In genomic region chr9:107542352-107542686, GRCm38 (mm10) we compare ENCODE assay signal across 7 mouse cellular contexts. TPM values are rescaled to one million over a fixed set of nuclear protein-coding genes. Genes with fewer than 3 reads are reported as not detected.
DNase-seq lines count a peak whose midpoint lies in the region; ATAC-seq and TF ChIP-seq lines count a peak whose summit lies in the region.

No protein-coding gene starts in this region.

- H3K4me2 ChIP-seq in forebrain, embryonic 13.5 days: peak overlapping the region; percentile 92
- peak overlapping the region; percentile 93 for H3K4me2 ChIP-seq in liver, embryonic 15.5 days

- no peak for TF ChIP-seq POLR2A in testis, adult 2 months (IDR thresholded peaks at IDR 0.05; ENCODE audit: control insufficient read depth, low read depth, low read length)

- WGBS in forebrain, embryonic 13.5 days: 2% methylated on average over 11 of the region's 11 CpGs
- under 1% methylated on average over 11 of the region's 11 CpGs for WGBS in liver, embryonic 15.5 days (ENCODE audit: insufficient replicate concordance)

- peaks cover 19% of the 10 kb centered on the region for H3K4me1 ChIP-seq in testis, adult 2 months (ENCODE audit: control insufficient read depth, insufficient read depth, low read length)
- H3K4me1 ChIP-seq in forebrain, embryonic 13.5 days: peaks cover 46% of the 10 kb centered on the region
- peaks cover 51% of the 10 kb centered on the region for H3K4me1 ChIP-seq in liver, embryonic 15.5 days (replicated peaks)

- DNase-seq in testis, postnatal 14 days (ENCODE audit: low spot score): no peak
- no peak for DNase-seq in right cerebral cortex, postnatal 36 days (ENCODE audit: low spot score in 2 of 2)
- DNase-seq in spleen, postnatal 10 days (ENCODE audit: low spot score in 2 of 2): no peak
- no peak for DNase-seq in kidney, postnatal 36 days

- ATAC-seq in forebrain, embryonic 13.5 days: peak; percentile 26
- ATAC-seq in liver, embryonic 15.5 days (ENCODE audit: insufficient read depth): peak; percentile 14; the same call in 1 of the 2 replicates

- H3K4me3 ChIP-seq in testis, adult 2 months (ENCODE audit: control insufficient read depth, low read depth, low read length): peak overlapping the region; percentile 92
- H3K4me3 ChIP-seq in forebrain, embryonic 13.5 days: peak overlapping the region; percentile 59
- peak overlapping the region; percentile 81 for H3K4me3 ChIP-seq in liver, embryonic 15.5 days (replicated peaks)

- H3K27ac ChIP-seq in testis, adult 2 months (ENCODE audit: control insufficient read depth, insufficient read depth, low read depth, low read length): peak overlapping the region; percentile 64
- no peak overlapping the region; the same call in 1 of the 2 replicates for H3K27ac ChIP-seq in forebrain, embryonic 13.5 days
- H3K27ac ChIP-seq in liver, embryonic 15.5 days (replicated peaks): peak overlapping the region; percentile 86

- no peaks in the 10 kb centered on the region for H3K27me3 ChIP-seq in testis, adult 2 months (ENCODE audit: control insufficient read depth, insufficient read depth, low read length)
- no peaks in the 10 kb centered on the region for H3K27me3 ChIP-seq in forebrain, embryonic 13.5 days
- no peaks in the 10 kb centered on the region; the same call in 1 of the 2 replicates for H3K27me3 ChIP-seq in liver, embryonic 15.5 days

- no peak for TF ChIP-seq CTCF in testis, adult 2 months (IDR thresholded peaks at IDR 0.05; ENCODE audit: control insufficient read depth, insufficient read depth, insufficient replicate concordance, low read depth, low read length)

- peak overlapping the region; percentile 77 for H3K9ac ChIP-seq in forebrain, embryonic 13.5 days
- peak overlapping the region; percentile 65 for H3K9ac ChIP-seq in liver, embryonic 15.5 days

- H3K36me3 ChIP-seq in testis, adult 2 months (ENCODE audit: control insufficient read depth, insufficient read depth, low read length): no peaks in the 10 kb centered on the region; the same call in none of the 2 replicates
- peaks cover 52% of the 10 kb centered on the region for H3K36me3 ChIP-seq in forebrain, embryonic 13.5 days (ENCODE audit: poor library complexity, severe bottlenecking)
- peaks cover 47% of the 10 kb centered on the region for H3K36me3 ChIP-seq in liver, embryonic 15.5 days (replicated peaks)

- H3K9me3 ChIP-seq in forebrain, embryonic 13.5 days (replicated peaks): no peaks in the 10 kb centered on the region
- H3K9me3 ChIP-seq in liver, embryonic 15.5 days (replicated peaks): no peaks in the 10 kb centered on the region

RNA-seq across cellular contexts. Expression of gene Nprl2, which starts 0.3 kb away (rescaled TPM):
- 34.7 and 40.3 TPM in 2 replicates for polyA plus RNA-seq in testis, adult 2 months (2012; rRNA removed)
- polyA plus RNA-seq in forebrain, embryonic 13.5 days (2015; fragmentation: Nextera tagmentation; extraction: Ambion mirVana): 59.0 and 61.9 TPM in 2 replicates
- 11.2 and 13.2 TPM in 2 replicates for polyA plus RNA-seq in liver, embryonic 15.5 days (2015; fragmentation: Nextera tagmentation; extraction: Ambion mirVana)

RNA-seq across cellular contexts. Expression of gene Cyb561d2, which starts 0.3 kb away (rescaled TPM):
- polyA plus RNA-seq in testis, adult 2 months (2012; rRNA removed): 28.3 and 29.4 TPM in 2 replicates
- polyA plus RNA-seq in forebrain, embryonic 13.5 days (2015; fragmentation: Nextera tagmentation; extraction: Ambion mirVana): 23.2 and 25.7 TPM in 2 replicates
- polyA plus RNA-seq in liver, embryonic 15.5 days (2015; fragmentation: Nextera tagmentation; extraction: Ambion mirVana): 13.1 and 13.2 TPM in 2 replicates

RNA-seq across cellular contexts. Expression of gene Zmynd10, which starts 4.8 kb away (rescaled TPM):
- polyA plus RNA-seq in testis, adult 2 months (2012; rRNA removed): 245 and 272 TPM in 2 replicates
- 2.0 and 4.0 TPM in 2 replicates for polyA plus RNA-seq in forebrain, embryonic 13.5 days (2015; fragmentation: Nextera tagmentation; extraction: Ambion mirVana)
- 0.64 and 1.0 TPM in 2 replicates for polyA plus RNA-seq in liver, embryonic 15.5 days (2015; fragmentation: Nextera tagmentation; extraction: Ambion mirVana)

RNA-seq across cellular contexts. Expression of gene Tmem115, which starts 8.6 kb away (rescaled TPM):
- 38.3 and 46.9 TPM in 2 replicates for polyA plus RNA-seq in testis, adult 2 months (2012; rRNA removed)
- polyA plus RNA-seq in forebrain, embryonic 13.5 days (2015; fragmentation: Nextera tagmentation; extraction: Ambion mirVana): 36.9 TPM in 2 replicates
- polyA plus RNA-seq in liver, embryonic 15.5 days (2015; fragmentation: Nextera tagmentation; extraction: Ambion mirVana): 15.2 and 15.9 TPM in 2 replicates

RNA-seq across cellular contexts. Expression of gene Rassf1, which starts 9.0 kb away (rescaled TPM):
- 62.8 and 63.4 TPM in 2 replicates for polyA plus RNA-seq in testis, adult 2 months (2012; rRNA removed)
- 39.3 and 43.2 TPM in 2 replicates for polyA plus RNA-seq in forebrain, embryonic 13.5 days (2015; fragmentation: Nextera tagmentation; extraction: Ambion mirVana)
- polyA plus RNA-seq in liver, embryonic 15.5 days (2015; fragmentation: Nextera tagmentation; extraction: Ambion mirVana): 15.8 and 18.7 TPM in 2 replicates

Comparison
In these comparisons a context has a peak if more than half of its experiments do, and no peak if none do; other contexts are left out.
1. RNA of gene Zmynd10, which starts 4.8 kb away (polyA plus RNA-seq): 245 to 272 TPM in testis, adult 2 months; 2.0 to 4.0 TPM in forebrain, embryonic 13.5 days and 0.64 to 1.0 TPM in liver, embryonic 15.5 days; every median in the first group is over 10 times any median in the second.
2. Peak in every context shown above with its lines, with median percentiles within 50 percentile points of each other: H3K4me3 ChIP-seq.